Mouse (Mus musculus) frontal cortex, adult (tissue): Measurements from ENCODE around the gene Zbtb3.

ENCODE experiments used
- ATAC-seq: cut with Nextera tagmentation; 2 replicates; pipeline ENCODE4 v1.9.2; 2017; ENCODE audit warnings: mild to moderate bottlenecking, moderate library complexity, mixed read lengths; ENCODE audit not compliant: low TSS enrichment

The Zbtb3 gene

DNA sequence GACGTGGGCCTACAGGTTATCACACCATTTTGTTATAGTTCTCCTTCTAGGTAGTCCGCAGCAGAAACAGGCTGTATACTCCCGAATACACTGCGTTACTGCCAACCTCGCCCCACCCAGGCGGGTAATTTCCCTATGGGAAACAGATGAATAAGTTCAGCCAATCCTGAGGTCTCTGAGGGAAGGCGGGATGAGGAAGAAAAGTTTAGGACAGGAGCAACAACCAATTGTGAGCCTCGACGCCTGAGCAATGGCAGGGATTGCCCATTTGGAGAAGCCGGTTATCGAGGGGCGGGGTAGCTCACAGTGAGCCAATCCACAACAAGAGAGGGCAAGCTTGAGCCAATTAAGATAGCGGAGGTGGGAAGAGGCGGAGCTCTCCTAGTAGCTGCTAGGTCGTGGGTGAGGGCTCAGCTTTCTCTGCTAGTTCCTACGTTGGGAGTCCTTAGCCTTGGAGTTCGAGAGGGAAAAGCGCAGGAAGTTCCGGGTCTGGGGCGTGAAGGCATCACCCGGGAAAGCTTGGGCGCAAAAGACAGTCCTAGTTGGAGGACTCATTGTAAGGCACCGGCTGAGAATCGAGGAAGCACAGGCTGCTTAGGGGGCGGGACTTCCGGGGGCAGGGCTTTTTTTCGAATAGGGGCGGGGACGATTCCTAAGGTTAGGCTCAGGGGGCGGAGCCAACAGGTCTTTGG is at the start of gene Zbtb3:
TSS of gene Zbtb3 (plus strand) at position 426 of the 692 bp plus-strand sequence.
- ATAC-seq: peak; percentile 91

DNA sequence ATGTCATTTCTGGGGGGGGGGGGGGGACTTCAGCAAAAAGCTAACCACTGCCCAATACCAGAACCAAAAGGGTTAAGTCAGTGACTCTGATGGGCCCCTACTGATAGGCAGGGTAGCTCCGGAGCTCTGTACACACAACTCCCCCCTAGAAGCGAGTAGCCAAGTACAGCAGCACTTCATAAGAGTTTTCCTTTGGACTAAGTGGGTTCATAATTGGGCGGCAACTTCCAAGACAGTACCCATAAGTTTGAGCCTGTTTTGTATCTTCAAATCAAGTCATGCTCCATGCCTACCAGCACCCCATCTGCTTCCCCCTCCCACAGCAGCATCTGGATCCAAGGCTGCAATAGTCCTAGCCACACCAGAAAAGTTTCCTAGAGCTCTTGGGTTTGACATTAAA is 46.7 kb upstream of the Zbtb3 start:
- ATAC-seq: no peak

DNA sequence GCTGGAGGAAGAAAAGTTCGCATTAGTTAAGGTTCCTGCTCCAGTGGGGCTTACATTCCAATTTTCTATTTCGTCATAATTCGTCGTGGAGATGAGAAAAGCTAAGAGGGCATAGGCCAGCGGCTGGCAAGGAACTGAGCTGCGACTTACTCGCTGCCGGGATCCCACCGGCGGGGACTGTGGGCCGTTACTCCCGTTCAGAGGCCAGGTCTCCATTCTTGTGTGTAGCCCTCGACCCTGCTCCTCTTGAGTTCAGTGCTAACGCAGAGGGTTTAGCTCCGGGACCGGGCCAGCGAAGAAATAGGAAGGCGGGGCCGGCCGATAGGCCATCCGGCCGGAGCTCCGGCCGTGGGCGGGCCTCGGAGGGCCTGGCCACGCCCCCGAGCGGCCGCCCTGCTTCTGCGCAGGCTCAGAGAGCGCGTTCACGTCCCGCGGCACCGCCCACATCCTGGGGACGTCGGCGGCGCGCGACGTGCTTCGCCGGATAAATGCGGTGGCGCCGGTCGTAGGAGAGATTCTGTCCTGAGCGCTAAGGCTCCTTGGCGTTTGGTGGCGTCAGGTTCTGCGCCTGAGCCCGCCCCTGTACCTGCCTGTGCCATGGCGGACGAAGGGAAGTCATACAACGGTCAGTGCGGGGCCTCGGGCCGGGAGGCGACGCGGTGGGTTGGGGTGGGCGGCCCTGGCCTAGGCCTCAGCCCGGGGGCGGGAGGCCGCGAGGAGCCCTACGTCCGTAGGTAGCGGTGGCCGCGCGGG is 45.5 kb upstream of the Zbtb3 start, which contains the start of gene Nxf1:
TSS of gene Nxf1 (plus strand) at position 439 of the 753 bp plus-strand sequence.
- peak; percentile 90 for ATAC-seq

DNA sequence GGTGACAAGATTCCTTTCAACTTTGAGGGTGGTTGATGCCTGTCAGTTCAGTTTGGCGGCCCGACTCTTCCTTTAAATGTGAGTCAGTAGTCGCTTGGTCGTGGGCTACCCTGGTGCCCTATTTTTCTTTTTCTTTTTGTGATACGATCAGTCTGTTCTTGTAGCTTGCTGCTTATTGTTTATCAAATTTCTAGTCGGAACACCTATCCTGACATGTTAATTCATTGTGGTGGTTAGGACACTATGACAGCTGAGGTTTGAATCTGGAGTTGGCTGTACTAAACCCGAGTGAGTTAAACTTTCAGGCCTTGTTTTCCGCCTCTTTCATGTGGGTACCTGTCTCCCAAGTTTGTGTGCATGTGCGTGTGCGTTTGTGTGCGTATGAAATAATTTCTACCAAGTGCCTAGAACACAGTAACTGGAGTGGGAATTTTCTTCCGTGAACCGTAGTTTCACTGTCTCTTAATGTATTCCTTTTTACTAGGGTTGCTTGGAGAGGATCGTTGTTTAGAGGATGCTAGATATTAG is 44.8 kb upstream of the Zbtb3 start:
- no peak for ATAC-seq

DNA sequence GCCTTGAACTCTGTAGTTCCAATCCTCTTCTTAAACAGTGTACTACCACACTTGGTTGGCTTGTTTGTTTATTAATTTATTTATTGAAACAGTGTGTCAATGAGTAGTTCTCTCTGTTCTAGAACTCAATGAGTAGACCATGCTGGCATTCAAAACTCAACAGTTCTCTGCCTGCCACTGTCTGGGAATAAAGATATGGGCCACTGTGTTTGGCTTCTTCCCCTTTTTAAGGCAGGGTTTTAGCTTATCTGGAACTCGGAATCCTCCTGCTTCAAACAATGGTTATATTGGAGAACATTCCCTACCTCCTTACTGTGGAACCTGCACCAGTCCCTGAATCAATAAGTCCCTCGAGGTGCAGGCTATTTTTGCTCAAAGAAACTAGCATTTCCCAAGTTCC is 43.5 kb upstream of the Zbtb3 start:
- no peak for ATAC-seq

DNA sequence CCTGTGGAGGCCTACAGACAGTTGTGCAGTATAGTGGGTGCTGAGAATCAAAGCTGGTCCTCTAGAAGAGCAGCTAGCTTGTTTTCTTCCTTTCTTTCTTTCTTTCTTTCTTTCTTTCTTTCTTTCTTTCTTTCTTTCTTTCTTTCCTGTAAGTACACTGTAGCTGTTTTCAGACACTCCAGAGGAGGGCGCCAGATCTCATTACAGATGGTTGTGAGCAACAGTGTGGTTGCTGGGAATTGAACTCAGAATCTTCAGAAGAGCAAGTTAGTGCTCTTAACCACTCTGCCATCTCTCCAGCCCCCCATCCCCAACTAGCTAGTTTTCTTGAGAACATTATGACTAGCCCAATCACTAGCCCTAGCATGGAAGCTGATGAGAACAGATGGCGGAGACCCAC is 41.6 kb upstream of the Zbtb3 start:
- ATAC-seq: no peak

DNA sequence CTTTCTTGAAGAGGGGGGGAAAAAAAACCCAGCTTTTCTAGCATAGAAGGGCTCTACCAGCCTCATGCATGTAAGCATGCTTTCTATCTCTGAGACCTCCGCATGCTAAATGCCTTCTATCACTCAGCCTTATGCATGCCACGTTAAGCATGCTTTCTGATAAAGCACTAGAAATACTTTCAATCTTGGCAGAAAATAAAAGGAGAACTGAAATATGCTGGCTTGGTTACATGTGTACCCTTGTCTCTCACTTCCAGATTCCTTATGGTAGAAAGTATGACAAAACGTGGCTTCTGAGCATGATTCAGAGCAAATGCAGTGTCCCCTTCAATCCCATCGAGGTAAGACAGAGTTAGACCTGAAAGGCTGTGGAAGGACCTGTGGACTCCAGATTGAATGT is 39.1 kb upstream of the Zbtb3 start:
- no peak for ATAC-seq

DNA sequence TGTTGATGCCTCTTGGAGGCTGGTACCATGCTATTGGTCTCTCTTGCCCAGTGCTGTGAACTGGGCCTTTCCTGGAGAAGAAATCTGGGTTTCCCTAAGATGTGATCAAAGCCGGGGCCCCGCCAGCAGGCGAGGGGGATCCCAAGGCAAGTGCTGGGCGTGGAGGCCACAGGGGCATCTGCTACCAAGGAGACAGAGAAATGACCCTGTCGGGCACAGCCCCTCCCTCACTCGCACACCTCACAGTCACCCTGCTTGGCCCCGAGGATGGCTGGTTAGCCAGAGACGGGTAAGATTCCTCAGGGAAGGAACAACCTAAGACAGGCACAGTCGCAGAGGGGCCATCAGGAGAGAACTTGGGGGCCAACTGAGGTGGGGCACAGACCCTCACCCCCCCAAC is 36.8 kb upstream of the Zbtb3 start:
- no peak for ATAC-seq

DNA sequence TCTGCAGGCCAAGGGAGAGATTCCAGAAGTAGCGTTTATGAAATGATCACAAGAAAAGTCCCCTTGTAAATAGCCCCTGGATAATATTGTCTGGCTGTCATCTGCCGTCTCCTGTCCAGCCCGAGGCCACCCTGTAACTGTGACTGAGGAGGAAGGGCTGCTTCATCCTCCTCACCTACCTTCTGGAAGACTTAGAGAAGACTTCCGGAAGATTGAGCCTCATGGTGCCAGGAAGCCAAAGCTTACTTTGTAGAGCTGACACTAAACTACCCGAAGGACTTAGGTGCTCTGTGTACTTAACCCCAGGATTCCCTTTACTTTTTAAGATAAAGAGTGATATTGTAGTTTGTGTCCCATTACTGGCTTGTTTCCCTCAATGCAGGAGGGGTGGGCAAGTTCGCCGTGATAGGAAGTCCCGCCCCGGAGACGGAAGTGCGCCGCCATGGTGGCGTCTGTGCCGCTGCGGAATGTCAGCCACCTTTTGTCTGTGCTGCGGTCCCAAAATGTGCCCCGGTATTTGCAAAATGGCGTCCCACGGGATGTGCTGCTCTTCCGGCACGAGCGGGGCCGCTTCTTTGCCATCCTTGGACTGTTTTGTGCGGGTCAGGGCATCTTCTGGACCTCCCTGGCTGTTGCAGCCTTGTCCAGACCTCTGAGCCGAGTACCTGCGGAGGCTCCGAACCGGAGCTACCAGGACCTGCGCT is 31.6 kb upstream of the Zbtb3 start, which contains the start of gene Tmem223:
TSS of gene Tmem223 (plus strand) at position 430 of the 704 bp plus-strand sequence.
- peak; percentile 53; the same call in 1 of the 2 replicates for ATAC-seq

DNA sequence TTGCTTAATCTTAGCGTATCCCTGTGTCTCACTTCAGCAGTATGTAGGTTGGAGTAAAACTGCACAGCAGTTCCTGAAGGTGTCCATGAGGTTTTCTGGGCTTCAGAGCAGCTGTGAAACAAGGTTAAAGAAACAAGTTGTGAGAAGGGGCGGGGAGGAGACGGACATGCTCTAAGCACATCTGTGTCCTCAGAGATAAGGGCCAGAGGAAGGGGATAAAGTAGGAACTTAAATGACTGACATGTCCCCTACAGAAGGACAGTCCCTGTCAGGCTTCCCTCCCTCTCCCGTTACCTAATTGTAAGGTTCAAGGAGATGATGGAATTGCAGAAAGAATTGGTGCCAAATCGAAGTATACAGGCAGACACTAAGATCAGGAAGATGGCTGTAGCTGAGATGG is 29.4 kb upstream of the Zbtb3 start:
- no peak for ATAC-seq

DNA sequence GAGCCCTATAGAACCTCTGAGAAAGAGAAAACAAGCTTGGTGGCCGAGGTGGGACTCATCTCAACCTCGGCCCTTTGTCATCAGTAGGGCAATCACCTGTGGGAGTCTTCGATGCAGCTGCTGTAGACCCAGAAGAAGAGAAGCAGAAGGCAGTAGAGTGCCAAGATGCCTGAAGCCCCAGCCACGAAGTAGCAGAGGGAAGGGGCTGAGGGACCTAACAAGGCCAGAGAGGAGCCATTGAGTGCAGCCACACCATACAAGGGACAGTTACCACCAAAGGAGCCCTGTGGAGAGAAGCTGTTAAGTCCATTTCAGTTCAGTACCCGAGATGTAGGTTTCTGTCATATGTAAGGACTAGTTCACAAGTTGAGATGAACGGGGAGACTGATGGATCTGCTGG is 28.9 kb upstream of the Zbtb3 start:
- no peak for ATAC-seq

DNA sequence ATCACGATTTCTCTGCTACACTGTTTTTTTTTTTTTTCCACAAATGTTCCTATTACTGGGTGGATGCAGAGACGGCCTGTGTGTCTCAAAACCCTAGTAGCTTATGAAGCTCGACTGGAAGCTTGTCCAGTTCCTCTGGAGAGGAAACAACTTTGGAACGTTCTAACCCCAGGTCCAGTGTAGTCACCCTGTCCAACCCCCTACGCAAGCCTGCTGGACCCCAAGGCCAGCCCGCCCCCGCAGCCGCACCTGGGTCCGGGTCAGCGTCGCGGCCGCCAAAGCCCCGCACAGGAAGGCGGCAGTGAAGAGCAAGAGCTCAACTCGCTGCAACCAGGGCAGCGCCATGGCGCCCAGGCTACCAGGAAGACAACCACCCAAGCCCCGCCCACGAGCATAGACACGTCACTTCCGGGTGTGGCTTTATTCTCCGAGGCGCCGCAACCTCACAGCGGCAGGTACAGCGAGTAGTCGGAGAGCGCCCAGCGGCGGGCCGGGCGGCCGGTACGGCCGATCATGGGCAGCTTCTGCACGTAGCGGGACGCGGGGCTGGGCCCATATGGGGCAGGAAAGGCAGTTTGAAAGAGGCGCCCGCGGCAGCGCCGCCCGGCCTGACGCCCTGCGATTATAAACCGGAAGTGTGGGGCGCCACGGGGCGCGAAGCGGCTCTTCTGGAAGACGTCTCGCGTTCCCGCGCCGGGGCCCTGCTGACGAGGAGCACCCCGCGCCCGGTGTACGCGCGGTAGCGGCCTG is 28.1 kb upstream of the Zbtb3 start, which contains the start of gene Tmem179b:
TSS of gene Tmem179b (minus strand) at position 382 of the 750 bp plus-strand sequence.
- ATAC-seq: peak; percentile 85

DNA sequence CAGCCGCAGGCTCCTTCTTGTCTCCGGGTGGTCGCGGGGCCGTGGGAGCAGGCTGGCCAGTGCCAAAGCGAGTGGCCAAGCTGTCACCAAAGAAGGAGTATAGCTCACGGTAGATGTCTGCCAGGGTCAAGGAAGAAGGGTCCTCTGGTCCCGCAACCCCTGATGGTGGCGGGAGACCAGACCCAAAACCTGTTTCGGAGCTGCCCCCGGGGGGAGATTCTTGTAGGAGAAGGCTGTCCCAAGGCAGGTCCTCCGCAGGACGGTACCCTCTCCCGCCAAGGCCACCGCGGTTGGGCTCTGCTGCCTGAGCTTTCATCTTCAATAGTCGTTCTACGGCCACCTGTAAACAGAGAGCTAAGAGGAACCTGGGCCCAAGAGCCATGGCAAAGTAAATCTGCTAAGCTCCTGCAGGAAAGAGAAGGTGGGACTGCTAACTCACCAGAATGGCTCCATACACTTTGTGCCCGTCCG is 27.4 kb upstream of the Zbtb3 start:
- no peak for ATAC-seq

DNA sequence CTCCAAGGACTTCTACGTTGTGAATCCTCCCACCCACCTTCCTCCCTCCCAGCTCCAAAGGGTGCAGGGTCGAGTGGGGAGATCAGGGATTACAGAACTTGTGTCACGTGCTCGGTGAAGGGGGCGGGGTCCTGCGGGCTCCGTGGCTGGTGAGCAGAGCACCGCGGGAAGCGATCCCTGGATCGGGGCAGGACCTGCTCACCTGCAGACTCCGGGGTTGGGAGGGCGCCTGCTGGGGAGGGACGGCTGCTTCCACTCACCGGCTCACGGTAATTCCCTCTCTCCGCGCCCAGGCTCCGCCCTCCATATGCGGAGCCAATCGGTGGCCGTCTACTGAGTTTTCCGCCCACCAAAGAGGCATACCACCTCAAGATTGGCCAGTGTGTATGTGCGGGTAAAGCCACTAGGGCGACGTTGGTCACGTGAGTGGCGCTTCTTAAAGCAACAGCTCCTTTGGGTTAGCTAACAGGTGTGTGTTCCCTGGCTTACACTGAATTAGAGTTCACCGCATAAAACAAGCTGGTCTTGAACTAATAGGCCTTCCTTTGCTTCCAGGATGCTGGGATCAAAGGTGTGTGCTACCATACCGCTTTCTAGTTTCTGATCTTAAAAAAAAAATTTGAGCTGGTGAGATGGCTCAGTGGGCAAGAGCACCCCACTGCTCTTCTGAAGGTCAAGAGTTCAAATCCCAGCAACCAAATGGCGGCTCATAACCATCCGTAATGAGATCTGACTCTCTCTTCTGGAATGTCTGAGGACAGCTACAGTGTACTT is 16.2 kb upstream of the Zbtb3 start, which contains the start of gene Taf6l:
TSS of gene Taf6l (minus strand) at position 410 of the 774 bp plus-strand sequence.
- peak; percentile 98 for ATAC-seq

DNA sequence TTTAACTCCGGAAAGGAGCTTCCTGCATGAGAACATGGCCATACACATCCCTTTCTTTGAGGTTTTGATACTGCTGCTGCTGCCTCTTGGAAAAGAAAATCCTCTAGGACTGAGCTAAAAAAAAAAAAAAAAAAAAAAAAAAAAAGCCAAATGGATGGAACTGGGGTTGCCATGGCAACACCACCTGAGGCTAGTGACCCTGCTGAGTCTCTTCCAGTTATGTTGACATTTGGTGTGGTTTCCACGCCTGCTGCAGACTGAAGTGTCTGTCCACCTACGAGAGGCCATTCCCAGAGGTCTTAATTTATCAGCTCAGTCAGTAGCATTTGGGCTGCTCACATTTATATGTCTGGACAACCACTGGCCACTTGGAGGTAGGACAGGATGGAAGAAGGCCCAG is 13.8 kb upstream of the Zbtb3 start:
- ATAC-seq: no peak

DNA sequence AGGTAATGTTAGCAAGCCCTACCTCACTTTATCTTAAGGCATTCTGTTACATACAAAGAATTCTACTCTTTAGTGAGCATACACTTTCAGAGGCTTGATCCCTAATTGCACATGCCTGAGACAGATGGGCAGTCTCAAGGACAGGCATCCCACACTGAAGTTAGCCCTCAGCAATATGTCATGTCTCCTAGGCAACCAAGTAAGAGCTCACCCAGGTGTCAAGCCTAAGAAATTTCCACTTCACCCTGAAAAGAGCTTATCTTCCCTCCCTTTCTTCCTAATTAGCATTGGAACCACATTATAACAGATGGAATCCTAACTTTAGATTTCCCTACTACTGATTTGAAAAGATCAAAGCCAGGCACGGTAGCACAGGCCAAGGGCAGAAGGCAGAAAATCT is 13.2 kb upstream of the Zbtb3 start:
- ATAC-seq: peak; percentile 51

DNA sequence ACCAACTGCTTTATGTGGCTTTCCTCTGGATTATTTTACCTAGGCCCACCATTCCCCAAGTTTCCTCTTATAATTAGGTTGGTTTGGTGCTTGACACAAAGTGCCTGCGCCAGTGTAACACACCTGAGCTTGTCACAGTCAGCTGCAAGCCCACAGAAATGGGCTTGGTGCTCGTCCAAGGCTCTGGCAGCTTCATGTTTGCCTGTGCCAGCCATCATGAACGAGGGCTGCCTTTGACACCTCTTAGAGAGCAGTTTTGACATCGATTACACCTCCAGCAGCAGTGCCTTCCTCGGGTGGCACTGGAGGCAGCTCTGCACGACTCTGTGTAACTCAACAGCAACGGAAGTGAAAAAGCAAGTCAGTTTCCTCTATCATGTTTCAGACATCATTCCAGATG is 12.2 kb upstream of the Zbtb3 start:
- no peak for ATAC-seq

DNA sequence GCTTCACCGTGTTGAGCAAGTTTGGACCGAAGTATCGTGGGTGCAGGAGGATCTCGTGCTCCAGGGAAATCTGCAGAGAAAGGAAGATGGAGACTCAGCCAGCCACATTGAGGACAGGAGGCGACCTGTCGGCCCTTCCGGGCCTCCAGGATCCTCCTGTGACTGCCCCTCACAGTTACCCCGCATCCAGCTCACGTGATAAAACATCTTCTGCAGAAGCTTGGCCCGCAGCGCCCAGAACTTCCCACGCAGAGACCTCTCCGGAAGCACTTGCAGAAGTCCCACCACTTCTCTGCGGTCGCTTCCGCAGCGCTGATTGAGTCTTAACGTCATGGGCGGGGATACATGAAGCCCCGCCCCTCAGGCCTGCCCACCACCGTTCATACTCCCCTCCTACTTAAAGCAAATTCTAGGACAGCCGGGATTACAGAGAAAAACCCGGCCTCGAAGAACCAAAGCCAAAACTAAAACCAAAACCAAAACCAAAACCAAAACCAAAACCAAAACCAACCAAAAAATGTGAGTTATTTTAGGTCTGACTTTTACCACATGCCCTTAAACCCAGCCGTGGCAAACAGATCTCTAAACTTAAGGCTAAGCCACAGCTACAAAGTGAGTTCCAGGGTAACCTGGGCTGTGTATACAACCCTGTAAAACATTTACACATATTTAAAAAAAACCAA is 4.0 kb upstream of the Zbtb3 start, which contains the start of gene Polr2g:
TSS of gene Polr2g (minus strand) at position 314 of the 683 bp plus-strand sequence.
- peak; percentile 80 for ATAC-seq

DNA sequence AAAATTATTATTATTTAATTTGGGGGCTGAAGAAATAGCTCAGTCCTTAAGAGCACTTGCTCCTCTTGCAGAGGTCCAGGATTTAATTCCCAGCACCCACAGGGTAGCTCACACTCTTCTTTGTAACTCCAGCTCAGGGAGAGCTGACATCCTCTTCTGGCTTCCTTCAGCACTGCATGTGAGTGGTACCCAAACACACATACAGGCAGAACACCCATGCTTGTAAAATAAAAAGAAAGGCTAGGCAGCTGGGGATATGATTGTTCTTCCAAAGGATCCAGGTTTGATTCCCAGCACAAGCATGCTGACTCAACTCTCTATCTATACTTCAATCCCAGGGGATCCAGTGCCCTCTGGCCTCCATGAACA is 3.4 kb upstream of the Zbtb3 start:
- ATAC-seq: no peak
